Mouse (Mus musculus) embryonic stem cell, embryonic (primary cell): ENCODE results near the gene Vmn2r95.
"Not testable (repeated sequence)": the region's sequence is repeated elsewhere in the genome, so short reads cannot be mapped to it uniquely, and the experiment has no call there.

ENCODE experiments used
- CTCF ChIA-PET, 4 experiments: fragments of 300-600 bp in 2 of 4; fragments of 350-600 bp in 2 of 4; sonication (Branson Sonifier 250); formaldehyde crosslinking; loops; one replicate each; lab custom pipeline; 2022; ENCODE audit warnings: inconsistent platforms in 2 of 4; lab: Charles Lee
- POLR2A ChIA-PET, 4 experiments: fragments of 300-600 bp in 2 of 4; fragments of 350-600 bp in 2 of 4; sonication (Branson Sonifier 250); formaldehyde crosslinking; loops; one replicate each; lab custom pipeline; 2022; ENCODE audit warnings: antibody characterized with exemption in 4 of 4, inconsistent platforms in 1 of 4; lab: Charles Lee

Gene Vmn2r95

DNA sequence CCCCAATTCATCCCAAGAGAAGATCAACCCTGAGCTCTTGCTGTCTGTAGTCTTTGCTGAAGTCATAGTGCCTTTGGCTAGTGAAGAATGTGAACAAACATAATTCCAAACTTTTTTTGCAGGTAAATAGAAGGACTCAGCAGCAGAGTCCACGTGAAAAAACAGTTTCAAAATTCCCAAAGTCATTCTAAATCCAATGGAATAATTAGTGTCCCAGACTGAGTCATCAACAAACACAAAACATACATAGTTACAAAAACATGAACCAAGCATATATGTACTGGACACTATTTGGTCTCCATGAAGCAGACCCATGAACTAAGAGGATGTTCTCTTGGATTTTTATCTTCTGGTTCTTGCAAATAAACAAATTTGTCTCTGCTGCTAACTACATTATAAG is at the start of gene Vmn2r95:
Vmn2r95 (plus strand) TSS at position 301 of the 400 bp plus-strand sequence.
- ChIA-PET CTCF (no interaction called here), POLR2A (no interaction called here)

DNA sequence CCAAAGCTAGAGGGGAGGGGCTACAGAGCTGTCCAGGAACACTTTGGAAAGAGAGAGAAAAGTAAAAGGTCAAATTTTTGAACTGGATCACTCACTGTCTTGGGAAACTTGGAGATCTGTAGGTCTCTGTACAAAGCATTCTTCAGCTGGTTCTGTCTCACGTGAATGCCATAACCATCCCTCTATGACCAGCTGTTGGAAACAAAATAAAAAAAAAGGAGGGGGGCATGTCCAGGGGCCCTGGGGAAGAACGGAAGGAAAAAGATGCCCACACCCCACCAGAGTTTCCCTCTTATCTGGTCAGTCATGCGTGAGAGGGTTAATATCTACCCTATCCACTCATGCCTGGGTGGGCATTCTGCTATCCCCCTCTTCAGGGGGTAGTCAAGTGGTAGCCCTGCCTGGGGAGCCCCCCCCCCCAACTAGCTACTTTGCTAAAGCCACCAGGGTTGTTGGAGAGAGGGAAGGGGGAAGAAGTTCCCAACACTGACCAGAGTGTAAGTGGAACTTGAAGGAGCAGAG is 31.8 kb downstream of the Vmn2r95 start:
- POLR2A ChIA-PET, result no interaction called here

DNA sequence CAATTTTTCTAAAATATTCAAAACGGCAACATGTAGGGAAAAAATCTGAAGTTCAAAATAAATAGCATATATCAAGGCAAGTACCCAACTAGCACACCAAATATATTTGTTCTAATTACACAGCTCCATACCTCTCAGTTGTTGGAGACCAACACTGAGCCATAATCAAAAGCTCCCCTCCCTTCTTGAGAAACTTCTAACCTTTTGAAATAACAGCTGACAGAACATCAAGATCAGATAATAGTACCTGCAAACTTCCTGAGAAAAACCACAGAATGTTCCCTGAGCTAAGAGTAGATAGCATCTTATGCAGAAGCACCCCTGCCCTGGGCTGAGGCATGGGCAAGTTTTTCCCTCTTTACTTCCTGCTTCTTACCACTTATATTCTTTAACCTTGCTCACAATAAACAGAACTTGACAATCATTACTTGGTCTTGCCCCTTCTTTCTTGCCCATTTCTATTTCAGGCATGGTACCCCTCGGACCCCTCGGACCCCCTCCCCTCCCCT is 34.3 kb downstream of the Vmn2r95 start:
- CTCF ChIA-PET, result interaction anchor here in 1 of 4 experiments (0.7 kb wide), 1 partner anchor 631 kb away, joined by 3 read pairs; no protein-coding TSS in a partner anchor
- POLR2A ChIA-PET, result not testable (repeated sequence)

More for the DNA sequence above, 31.8 kb downstream of the Vmn2r95 start:
- CTCF ChIA-PET, result no interaction called here

DNA sequence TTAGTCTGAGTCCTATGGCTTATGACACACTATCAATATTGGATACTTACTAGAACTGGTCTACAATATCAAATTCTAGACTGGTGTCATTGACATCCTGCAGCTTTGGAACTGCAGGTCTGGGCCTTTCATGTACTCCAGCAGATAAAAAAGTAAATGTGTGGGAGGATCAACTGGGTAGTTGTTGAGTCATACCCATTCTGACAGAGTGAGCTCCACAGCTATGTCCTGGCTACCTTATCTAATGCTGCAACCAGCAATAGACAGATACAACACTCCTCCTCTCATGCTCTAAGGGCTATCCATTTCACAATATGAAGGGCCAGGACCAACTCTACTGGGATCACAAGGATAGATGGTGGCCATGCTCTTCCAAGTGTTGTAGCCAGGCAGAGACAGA is 38.8 kb downstream of the Vmn2r95 start:
- ChIA-PET POLR2A (no interaction called here), CTCF (no interaction called here)

DNA sequence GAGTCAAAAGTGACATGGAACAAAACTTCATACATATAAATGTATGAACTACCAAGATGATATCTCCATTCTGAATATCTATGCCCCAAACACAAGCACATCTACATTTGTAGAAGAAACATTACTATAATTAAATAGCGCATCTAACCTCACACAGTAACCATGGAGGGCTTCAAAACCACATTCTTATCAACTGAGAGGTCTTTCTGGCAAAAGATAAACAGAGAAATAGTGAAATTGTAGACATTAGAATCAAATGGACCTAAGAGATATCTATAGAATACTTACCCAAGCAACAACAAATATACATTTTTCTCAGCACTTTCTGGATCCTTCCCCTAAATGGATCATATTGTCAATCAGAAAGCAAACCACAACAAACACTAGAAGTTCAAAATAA is 56.0 kb downstream of the Vmn2r95 start:
- CTCF ChIA-PET, result no interaction called here
- POLR2A ChIA-PET, result no interaction called here
